Mouse (Mus musculus) left cerebral cortex, postnatal 14 days (tissue): ENCODE measurements at regions not wholly inside any gene's neighbourhood (a gene's known extent, or its start where the extent isn't known, plus 50 kb on each side); places are given as distances from the start of the nearest gene placed in this dataset.

Experiments used
- DNase-seq, 2 experiments: peaks; one replicate each; pipeline ENCODE4 v3.0.0; 2021 to 2022; ENCODE audit warnings: low spot score in 2 of 2, mixed read lengths in 1 of 2
- intact Hi-C: fragments of 180-260 bp; cut with DNase I; formaldehyde crosslinking; loops from one replicate; pipeline ENCODE4 v1.15.1; 2025

DNA sequence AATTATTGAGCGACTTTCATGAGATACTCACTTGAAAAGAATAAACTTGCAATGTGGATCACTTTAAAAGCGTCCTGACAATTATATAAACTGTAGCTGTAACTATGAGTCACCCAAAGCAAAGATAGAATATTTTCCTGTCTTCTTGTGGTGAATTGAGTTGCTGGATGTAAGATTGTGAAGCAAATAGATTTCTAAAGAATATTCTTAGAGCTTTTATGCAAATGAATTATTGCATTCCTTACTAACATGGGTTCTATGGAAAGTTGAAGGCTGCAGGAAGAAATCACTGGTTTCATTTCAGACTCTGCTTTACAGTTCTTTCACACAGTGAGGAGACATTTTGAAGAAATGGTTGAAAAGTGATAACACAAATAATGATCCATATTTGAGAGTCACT, 656.8 kb downstream of the Htr1a start:
- peak in 1 of 2 experiments; percentile 25 for DNase-seq
- intact Hi-C loops, result no loop called here

DNA sequence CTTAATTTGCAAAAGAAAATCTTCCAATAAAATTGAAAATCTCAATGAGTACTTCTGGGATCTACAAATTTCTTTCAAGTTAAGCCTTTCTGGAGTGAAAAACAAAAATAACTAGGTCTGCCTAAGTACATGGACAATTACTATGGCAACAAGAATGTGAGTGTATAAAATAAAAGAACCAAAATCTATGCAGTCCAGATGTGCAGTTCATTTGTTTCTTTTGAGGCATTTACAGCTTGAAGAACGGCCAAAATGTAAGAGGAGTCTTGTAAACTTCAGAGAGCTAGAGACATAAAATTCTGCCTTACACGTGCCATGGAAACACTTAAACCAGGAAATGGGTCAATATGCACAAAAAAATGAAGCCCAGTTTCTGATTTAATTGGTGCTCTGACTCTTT, 698.7 kb downstream of the Htr1a start:
- DNase-seq, result no peak
- intact Hi-C loops, result no loop called here

DNA sequence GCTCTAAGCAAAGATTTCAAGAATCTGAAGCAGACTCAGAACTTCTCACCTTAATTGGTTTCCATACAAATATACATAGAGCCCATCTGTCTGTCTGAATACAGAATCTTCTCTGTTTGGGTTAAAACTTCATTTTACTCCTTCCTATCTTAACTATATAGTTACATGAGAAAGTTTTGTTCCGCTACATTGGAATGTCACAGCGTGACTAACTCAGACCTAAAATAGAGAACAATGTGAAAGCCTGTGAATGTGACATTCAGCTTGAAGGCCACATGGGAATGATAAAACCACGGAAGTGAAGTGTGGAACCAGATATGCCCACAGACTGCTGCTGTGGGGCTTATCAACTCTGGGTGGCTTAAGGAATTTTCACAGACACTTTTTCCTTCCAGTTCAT, 722.9 kb downstream of the Htr1a start:
- intact Hi-C loops, result no loop called here
- DNase-seq, result peak; percentile 4 to 26

DNA sequence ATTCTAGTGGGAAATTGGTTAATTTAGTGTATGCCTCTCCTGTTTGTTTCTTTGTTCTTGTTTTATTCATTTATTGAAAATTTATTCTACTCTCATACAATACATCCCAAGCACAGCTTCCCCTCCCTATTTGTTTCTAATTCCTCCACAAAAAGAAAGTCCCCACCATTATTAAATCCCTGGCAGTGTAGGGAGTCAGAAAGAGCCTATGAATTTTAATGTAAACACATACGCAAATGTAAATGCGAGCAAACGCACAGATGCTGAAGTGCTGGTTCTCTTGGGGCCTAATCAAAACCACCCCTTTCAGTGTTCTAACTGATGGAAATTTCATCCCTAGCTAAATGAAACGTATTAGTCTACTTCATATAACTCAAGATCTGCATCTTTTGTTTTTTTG, 729.9 kb downstream of the Htr1a start:
- intact Hi-C loops, result no loop called here

DNA sequence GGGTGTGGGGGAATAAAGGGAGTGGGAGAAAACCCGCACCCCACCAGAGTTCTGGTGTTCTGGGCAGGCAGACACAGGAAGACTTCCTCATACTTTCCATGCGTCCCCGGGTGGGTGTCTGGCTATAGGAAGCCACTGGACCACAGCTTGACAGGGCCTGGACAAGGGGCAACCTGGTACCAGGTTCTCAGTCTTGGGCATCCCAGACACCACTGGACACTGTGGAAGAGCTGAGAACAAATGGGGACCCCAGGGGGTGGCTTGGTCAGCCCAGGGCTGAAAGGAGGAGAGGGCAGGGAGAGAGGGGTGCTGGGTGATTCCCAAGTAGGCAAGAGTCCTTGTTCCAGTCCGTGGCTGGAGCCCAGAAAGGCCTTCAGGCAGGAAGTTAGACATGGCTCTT, 730.9 kb downstream of the Htr1a start:
- no peak for DNase-seq
- intact Hi-C loops, result no loop called here

More for the DNA sequence above, 729.9 kb downstream of the Htr1a start:
- no peak for DNase-seq

DNA sequence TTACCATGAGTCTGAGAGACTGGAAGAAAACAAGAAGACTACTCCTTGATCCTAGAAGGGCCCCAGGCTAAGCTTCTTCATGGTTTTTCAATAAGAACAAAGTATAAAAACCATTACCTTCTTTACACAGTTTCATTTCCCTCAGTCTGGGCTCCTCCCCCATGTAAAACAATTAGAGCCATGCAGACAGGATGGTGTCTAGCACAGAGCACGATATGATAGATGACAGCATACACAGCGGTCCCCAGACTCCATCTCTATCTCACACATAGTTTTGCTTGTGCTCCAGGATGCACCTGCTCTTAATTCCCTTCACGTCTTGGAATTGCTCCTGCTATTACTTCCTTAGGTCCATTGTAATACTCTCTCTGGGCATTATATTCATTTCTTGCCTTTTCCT, 737.3 kb downstream of the Htr1a start:
- no peak for DNase-seq
- intact Hi-C loops, result no loop called here
